Mouse (Mus musculus): ENCODE results near the gene Mprip. TPM values are rescaled to one million over a fixed set of nuclear protein-coding genes. Genes with fewer than 3 reads are reported as not detected.

Gene Mprip
- polyA plus RNA-seq, 2 experiments, result 87.1 to 122 TPM

DNA sequence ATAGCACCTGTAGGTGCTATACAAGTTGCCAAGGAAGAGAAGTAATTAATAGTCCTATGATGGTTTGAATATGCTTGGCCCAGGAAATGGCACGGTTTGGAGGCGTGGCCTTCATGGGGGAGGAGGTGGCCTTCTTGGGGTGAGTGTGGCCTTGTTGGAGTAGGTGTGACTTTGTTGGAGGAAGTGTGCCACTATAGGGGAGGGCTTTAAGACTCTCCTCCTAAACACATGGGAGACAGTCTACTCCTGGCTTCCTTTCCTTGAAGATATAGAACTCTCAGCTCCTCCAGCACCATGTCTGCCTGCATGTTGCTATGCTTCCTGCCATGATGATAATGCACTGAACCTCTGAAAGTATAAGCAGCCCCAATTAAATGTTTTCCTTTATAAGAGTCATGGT is 8.1 kb upstream of the Mprip start:
- 67% methylated on average over 2 of the region's 2 CpGs for WGBS
- Histone ChIP-seq H3K27me3 (ENCODE audit: control insufficient read depth, insufficient read depth, low read length) (no peaks in the 10 kb centered on the region), H3K9ac (ENCODE audit: low read depth, low read length, severe bottlenecking) (no peak overlapping the region), H3K4me1 (ENCODE audit: control insufficient read depth, insufficient read depth, low read length) (no peaks in the 10 kb centered on the region), H3K4me3 (replicated peaks; ENCODE audit: low read length) (no peak overlapping the region), H3K9me3 (ENCODE audit: control insufficient read depth, low read length) (no peaks in the 10 kb centered on the region; the same call in 1 of the 2 replicates), H3K4me2 (replicated peaks; ENCODE audit: low read depth, low read length, severe bottlenecking) (no peak overlapping the region), H3K36me3 (ENCODE audit: control insufficient read depth, insufficient read depth, low read length) (no peaks in the 10 kb centered on the region), H3K27ac (replicated peaks; ENCODE audit: low read depth, low read length) (no peak overlapping the region)
- DNase-seq (ENCODE audit: low spot score) (no peak), ATAC-seq (ENCODE audit: low FRiP score, low read depth) (no peak)
- TF ChIP-seq POLR2A (IDR thresholded peaks at IDR 0.05; ENCODE audit: borderline replicate concordance, extremely low read depth, insufficient read depth, insufficient read length), result no peak

DNA sequence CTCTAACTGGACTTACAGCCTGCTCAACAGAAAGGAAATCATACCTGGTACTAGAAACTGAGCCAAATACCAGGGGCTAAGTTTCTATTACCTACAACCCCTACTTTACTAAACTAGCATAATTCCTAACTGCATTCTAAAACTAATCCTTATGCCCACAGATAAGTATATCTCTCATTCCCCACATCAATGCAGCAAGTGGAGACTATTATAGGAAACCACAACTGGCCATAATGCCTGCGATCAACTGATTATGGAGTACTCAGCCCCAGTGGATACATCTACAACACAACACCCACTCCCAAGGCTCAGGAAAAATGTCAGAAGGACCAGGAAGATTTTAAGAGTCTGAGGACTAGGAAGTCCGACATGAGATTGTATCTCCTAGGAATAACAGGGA is 7.6 kb upstream of the Mprip start:
- H3K27ac ChIP-seq (replicated peaks; ENCODE audit: low read depth, low read length), result no peak overlapping the region
- no peak for ATAC-seq (ENCODE audit: low FRiP score, low read depth)
- no peak overlapping the region for H3K4me3 ChIP-seq (replicated peaks; ENCODE audit: low read length)
- no peak overlapping the region for H3K9ac ChIP-seq (ENCODE audit: low read depth, low read length, severe bottlenecking)
- WGBS, result 93% methylated on average over 2 of the region's 2 CpGs
- no peak for TF ChIP-seq POLR2A (IDR thresholded peaks at IDR 0.05; ENCODE audit: borderline replicate concordance, extremely low read depth, insufficient read depth, insufficient read length)
- no peaks in the 10 kb centered on the region; the same call in 1 of the 2 replicates for H3K9me3 ChIP-seq (ENCODE audit: control insufficient read depth, low read length)
- H3K27me3 ChIP-seq (ENCODE audit: control insufficient read depth, insufficient read depth, low read length), result no peaks in the 10 kb centered on the region
- no peaks in the 10 kb centered on the region for H3K36me3 ChIP-seq (ENCODE audit: control insufficient read depth, insufficient read depth, low read length)
- H3K4me1 ChIP-seq (ENCODE audit: control insufficient read depth, insufficient read depth, low read length), result no peaks in the 10 kb centered on the region
- no peak overlapping the region for H3K4me2 ChIP-seq (replicated peaks; ENCODE audit: low read depth, low read length, severe bottlenecking)
- no peak for DNase-seq (ENCODE audit: low spot score)

GRCm38 (mm10) chr11:59655337-59655736 is 5.8 kb upstream of the Mprip start:
- H3K27ac ChIP-seq (replicated peaks; ENCODE audit: low read depth, low read length), result no peak overlapping the region
- H3K27me3 ChIP-seq (ENCODE audit: control insufficient read depth, insufficient read depth, low read length), result no peaks in the 10 kb centered on the region
- no peak overlapping the region for H3K4me2 ChIP-seq (replicated peaks; ENCODE audit: low read depth, low read length, severe bottlenecking)
- ATAC-seq (ENCODE audit: low FRiP score, low read depth), result no peak
- TF ChIP-seq POLR2A (IDR thresholded peaks at IDR 0.05; ENCODE audit: borderline replicate concordance, extremely low read depth, insufficient read depth, insufficient read length), result no peak
- H3K4me3 ChIP-seq (replicated peaks; ENCODE audit: low read length), result no peak overlapping the region
- 51% methylated on average over 5 of the region's 5 CpGs for WGBS
- no peak for DNase-seq (ENCODE audit: low spot score)
- no peaks in the 10 kb centered on the region for H3K4me1 ChIP-seq (ENCODE audit: control insufficient read depth, insufficient read depth, low read length)
- no peak overlapping the region for H3K9ac ChIP-seq (ENCODE audit: low read depth, low read length, severe bottlenecking)
- H3K36me3 ChIP-seq (ENCODE audit: control insufficient read depth, insufficient read depth, low read length), result no peaks in the 10 kb centered on the region
- no peaks in the 10 kb centered on the region; the same call in 1 of the 2 replicates for H3K9me3 ChIP-seq (ENCODE audit: control insufficient read depth, low read length)

DNA sequence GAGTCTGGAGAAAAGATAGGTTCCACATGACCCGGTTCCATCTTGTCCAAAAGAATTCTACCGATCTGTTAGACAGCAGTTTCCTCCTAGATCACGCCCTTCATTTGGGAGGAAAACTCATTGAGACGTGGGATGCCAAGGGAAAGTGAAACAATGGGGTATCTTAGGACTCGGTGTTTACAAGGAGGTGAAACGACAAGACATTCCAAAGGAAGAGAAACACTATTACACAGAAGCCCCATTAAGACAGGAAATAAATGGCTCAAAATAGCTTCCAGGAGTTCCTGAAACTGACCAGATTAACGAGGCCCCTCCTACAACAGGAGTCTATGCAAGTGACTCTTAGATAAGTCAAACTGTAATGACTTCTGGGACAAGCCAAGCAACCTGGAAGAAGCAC is 5.1 kb upstream of the Mprip start:
- TF ChIP-seq POLR2A (IDR thresholded peaks at IDR 0.05; ENCODE audit: borderline replicate concordance, extremely low read depth, insufficient read depth, insufficient read length), result no peak
- ATAC-seq (ENCODE audit: low FRiP score, low read depth) (no peak), DNase-seq (ENCODE audit: low spot score) (no peak)
- H3K4me1 ChIP-seq (ENCODE audit: control insufficient read depth, insufficient read depth, low read length), result no peaks in the 10 kb centered on the region
- WGBS, result 49% methylated on average over 7 of the region's 7 CpGs
- H3K4me2 ChIP-seq (replicated peaks; ENCODE audit: low read depth, low read length, severe bottlenecking), result no peak overlapping the region
- H3K9me3 ChIP-seq (ENCODE audit: control insufficient read depth, low read length), result no peaks in the 10 kb centered on the region
- H3K27me3 ChIP-seq (ENCODE audit: control insufficient read depth, insufficient read depth, low read length), result no peaks in the 10 kb centered on the region
- H3K9ac ChIP-seq (ENCODE audit: low read depth, low read length, severe bottlenecking), result no peak overlapping the region
- H3K27ac ChIP-seq (replicated peaks; ENCODE audit: low read depth, low read length), result no peak overlapping the region
- no peaks in the 10 kb centered on the region for H3K36me3 ChIP-seq (ENCODE audit: control insufficient read depth, insufficient read depth, low read length)
- no peak overlapping the region for H3K4me3 ChIP-seq (replicated peaks; ENCODE audit: low read length)

GRCm38 (mm10) chr11:59661601-59662248 is 620 bp downstream of the Mprip start:
- Histone ChIP-seq H3K4me3 (replicated peaks; ENCODE audit: low read length) (peak overlapping the region; percentile 64), H3K27ac (replicated peaks; ENCODE audit: low read depth, low read length) (0 out of 2 replicates have a peak overlapping the region, but pooled peaks have one; percentile 80), H3K36me3 (ENCODE audit: control insufficient read depth, insufficient read depth, low read length) (no peaks in the 10 kb centered on the region), H3K9ac (ENCODE audit: low read depth, low read length, severe bottlenecking) (peak overlapping the region; percentile 82), H3K4me2 (replicated peaks; ENCODE audit: low read depth, low read length, severe bottlenecking) (peak overlapping the region; percentile 71), H3K9me3 (ENCODE audit: control insufficient read depth, low read length) (no peaks in the 10 kb centered on the region), H3K27me3 (ENCODE audit: control insufficient read depth, insufficient read depth, low read length) (no peaks in the 10 kb centered on the region), H3K4me1 (ENCODE audit: control insufficient read depth, insufficient read depth, low read length) (peaks cover 37% of the 10 kb centered on the region)
- no peak; the same call in 1 of the 2 replicates for TF ChIP-seq POLR2A (IDR thresholded peaks at IDR 0.05; ENCODE audit: borderline replicate concordance, extremely low read depth, insufficient read depth, insufficient read length)
- no peak for DNase-seq (ENCODE audit: low spot score)
- WGBS, result 2% methylated on average over 28 of the region's 28 CpGs
- ATAC-seq (ENCODE audit: low FRiP score, low read depth), result no peak
